Mouse (Mus musculus): ENCODE measurements at regions not wholly inside any gene's neighbourhood (a gene's known extent, or its start where the extent isn't known, plus 50 kb on each side); places are given as distances from the start of the nearest gene placed in this dataset.

GRCm38 (mm10) chr12:77014908-77015307 is 52.9 kb upstream of the Max start:
- DNase-seq (ENCODE audit: extremely low read depth, low read depth): no peak

Measured in MEL-GATA-1-ER (cell line).